Mouse (Mus musculus): ENCODE results near the gene Mdfic.

GRCm38 (mm10) chr6:15770128-15770527 is 49.7 kb downstream of the Mdfic start:
- TF ChIP-seq CTCF (IDR thresholded peaks at IDR 0.05; ENCODE audit: low read depth, low read length), result no peak
- no peak for TF ChIP-seq POLR2A (IDR thresholded peaks at IDR 0.05; ENCODE audit: extremely low read depth, insufficient read depth, low read length)

Data from liver, adult 2 months (tissue).